Mouse (Mus musculus) liver, embryonic 13.5 days (tissue): ENCODE results near the gene Il1rap. TPM values are rescaled to one million over a fixed set of nuclear protein-coding genes. Genes with fewer than 3 reads are reported as not detected.

Experiments
- ATAC-seq: fragments of 200-750 bp; cut with Nextera tagmentation; 2 replicates; pipeline ENCODE4 v1.8.0; 2017; ENCODE audit warnings: low read depth, mild to moderate bottlenecking, moderate number of reproducible peaks, moderate library complexity
- DNase-seq: peaks from one replicate; pipeline ENCODE4 v3.0.0; 2022
- H3K27ac ChIP-seq: fragments of 300-500 bp; sonication (generic); 2 replicates; pipeline ENCODE4 v1.5.1; 2015; ENCODE audit warnings: moderate library complexity, mild to moderate bottlenecking, inconsistent platforms
- H3K27me3 ChIP-seq: fragments of 300-500 bp; sonication (generic); 2 replicates; pipeline ENCODE4 v1.6.1; 2015; ENCODE audit warnings: mild to moderate bottlenecking, inconsistent platforms
- H3K36me3 ChIP-seq: fragments of 300-500 bp; sonication (generic); 2 replicates; pipeline ENCODE4 v1.6.1; 2015; ENCODE audit warnings: mild to moderate bottlenecking, inconsistent platforms
- H3K4me1 ChIP-seq: fragments of 300-500 bp; sonication (generic); replicated peaks from 2 replicates; pipeline ENCODE4 v1.6.1; 2015; ENCODE audit warnings: inconsistent platforms
- H3K4me2 ChIP-seq: fragments of 300-500 bp; sonication (generic); 2 replicates; pipeline ENCODE4 v1.6.1; 2015; ENCODE audit warnings: inconsistent platforms, mild to moderate bottlenecking, moderate library complexity
- H3K4me3 ChIP-seq: fragments of 300-500 bp; sonication (generic); replicated peaks from 2 replicates; pipeline ENCODE4 v1.5.1; 2015; ENCODE audit warnings: mild to moderate bottlenecking, inconsistent platforms
- H3K9ac ChIP-seq: fragments of 300-500 bp; sonication (generic); 2 replicates; pipeline ENCODE4 v1.6.1; 2015; ENCODE audit warnings: mild to moderate bottlenecking, inconsistent platforms
- H3K9me3 ChIP-seq: fragments of 300-500 bp; sonication (generic); replicated peaks from 2 replicates; pipeline ENCODE4 v1.6.1; 2016; ENCODE audit warnings: inconsistent platforms
- WGBS: fragments of 180-500 bp; shearing (Covaris S2); methylation state at CpG from one replicate; pipeline ENCODE4 v1.1.7; 2015; ENCODE audit not compliant: insufficient replicate concordance; 5-methylcytosine and 5-hydroxymethylcytosine counted together
- polyA plus RNA-seq: library from polyadenylated mRNA; unstranded; fragments of >200 nt; fragmentation: Nextera tagmentation; extraction: Ambion mirVana; gene quantifications from 2 replicates; pipeline ENCODE4 v1.2.1, GENCODE M21; 2015

Il1rap gene
- polyA plus RNA-seq, 1 experiment from 2014 or later, result 1.8 TPM

DNA sequence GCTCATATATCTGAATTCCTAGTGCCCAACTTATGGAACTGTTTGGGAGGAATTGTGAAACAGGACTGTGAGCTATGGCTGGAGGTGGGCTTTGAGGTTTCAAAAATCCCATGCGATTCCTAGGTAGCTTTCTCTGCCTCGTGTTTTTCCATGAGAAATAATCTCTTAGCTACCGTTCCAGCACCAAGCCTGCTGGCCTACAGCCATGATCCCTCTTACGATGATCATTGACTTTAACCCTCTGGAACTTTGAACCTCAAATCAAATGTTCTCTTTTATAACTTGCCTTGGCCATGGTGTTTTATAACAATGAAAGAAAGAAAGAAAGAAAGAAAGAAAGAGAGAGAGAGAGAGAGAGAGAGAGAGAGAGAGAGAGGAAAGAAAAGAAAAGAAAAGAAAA lies 116.6 kb downstream of the Il1rap start:
- ATAC-seq (no peak), DNase-seq (no peak)
- Histone ChIP-seq H3K9ac (no peak overlapping the region), H3K9me3 (no peaks in the 10 kb centered on the region), H3K36me3 (no peaks in the 10 kb centered on the region), H3K4me1 (no peaks in the 10 kb centered on the region), H3K4me3 (no peak overlapping the region), H3K27me3 (no peaks in the 10 kb centered on the region), H3K4me2 (no peak overlapping the region), H3K27ac (no peak overlapping the region)
- 77% methylated on average over 4 of the region's 4 CpGs for WGBS

DNA sequence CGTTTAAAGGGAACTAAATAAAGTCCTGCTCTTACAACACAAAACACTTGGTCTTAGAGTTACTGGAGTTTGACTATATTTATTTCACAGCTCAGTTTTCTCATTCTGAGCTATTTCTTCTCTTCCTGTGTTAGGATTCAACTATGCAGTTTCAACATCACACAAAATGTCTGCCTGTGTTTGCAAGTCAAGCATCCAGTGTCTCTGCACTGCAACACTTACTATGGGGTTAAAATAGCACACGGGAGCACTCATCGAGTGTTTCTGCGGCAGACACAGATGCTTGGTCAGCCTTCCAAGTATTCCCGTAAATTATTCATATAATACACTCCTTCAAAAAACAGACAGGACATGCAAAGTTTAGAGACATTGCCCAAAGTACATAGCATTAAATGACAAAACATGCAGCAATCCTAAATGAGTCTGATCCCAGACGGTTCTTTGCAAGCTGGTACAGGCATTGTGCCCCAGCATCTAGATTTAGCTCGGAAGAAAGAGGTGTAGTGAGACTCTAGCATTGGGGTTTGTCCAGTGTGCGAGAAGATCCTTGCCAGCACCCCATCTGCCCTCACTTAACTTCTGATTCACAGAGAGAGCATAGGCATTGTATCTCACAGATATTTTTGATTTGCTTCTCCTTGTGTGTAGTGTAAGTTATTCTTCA lies 119.1 kb downstream of the Il1rap start:
- Histone ChIP-seq H3K9ac (no peak overlapping the region), H3K4me2 (no peak overlapping the region), H3K4me1 (no peaks in the 10 kb centered on the region), H3K27me3 (no peaks in the 10 kb centered on the region), H3K4me3 (no peak overlapping the region), H3K36me3 (no peaks in the 10 kb centered on the region), H3K9me3 (no peaks in the 10 kb centered on the region), H3K27ac (no peak overlapping the region)
- no peak for DNase-seq
- ATAC-seq, result no peak
- 76% methylated on average over 8 of the region's 8 CpGs for WGBS

DNA sequence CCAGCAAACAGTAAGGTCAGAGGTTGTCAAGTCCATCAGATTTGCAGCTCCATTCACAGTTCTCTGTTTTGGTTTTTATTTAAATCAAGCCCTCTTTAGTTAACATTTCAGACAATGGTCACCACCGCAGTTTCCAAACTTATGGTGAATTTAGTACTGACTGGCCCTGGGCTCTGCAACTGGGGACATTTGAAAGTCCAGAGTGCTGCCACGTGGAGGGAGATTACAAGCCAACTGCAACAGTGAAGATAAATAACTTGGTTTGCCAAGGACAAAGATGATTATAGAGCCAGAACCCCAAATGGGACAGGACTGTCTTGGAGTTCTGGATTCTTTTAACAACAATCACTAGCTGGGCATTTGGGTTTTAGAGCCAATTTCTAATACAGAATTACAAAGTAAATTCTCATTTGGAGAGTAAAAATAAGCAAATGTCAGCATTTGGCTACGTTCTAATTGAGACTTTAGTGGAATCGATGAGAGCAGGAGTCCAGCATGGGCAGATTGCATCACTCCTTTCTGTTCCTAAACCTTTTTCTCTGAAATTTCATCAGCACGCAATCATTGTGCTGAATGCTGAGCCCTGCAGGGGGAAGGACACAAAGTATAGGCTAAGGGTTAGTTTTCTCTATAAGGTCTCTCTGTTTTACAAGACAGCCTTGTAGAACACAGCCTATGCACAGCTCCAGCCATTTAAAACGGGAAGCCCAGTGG lies 124.3 kb downstream of the Il1rap start:
- Histone ChIP-seq H3K27ac (no peak overlapping the region), H3K36me3 (no peaks in the 10 kb centered on the region), H3K4me3 (no peak overlapping the region), H3K4me1 (no peaks in the 10 kb centered on the region), H3K4me2 (no peak overlapping the region), H3K27me3 (no peaks in the 10 kb centered on the region), H3K9ac (no peak overlapping the region), H3K9me3 (no peaks in the 10 kb centered on the region)
- ATAC-seq (no peak), DNase-seq (no peak)
- WGBS, result 58% methylated on average over 6 of the region's 6 CpGs

DNA sequence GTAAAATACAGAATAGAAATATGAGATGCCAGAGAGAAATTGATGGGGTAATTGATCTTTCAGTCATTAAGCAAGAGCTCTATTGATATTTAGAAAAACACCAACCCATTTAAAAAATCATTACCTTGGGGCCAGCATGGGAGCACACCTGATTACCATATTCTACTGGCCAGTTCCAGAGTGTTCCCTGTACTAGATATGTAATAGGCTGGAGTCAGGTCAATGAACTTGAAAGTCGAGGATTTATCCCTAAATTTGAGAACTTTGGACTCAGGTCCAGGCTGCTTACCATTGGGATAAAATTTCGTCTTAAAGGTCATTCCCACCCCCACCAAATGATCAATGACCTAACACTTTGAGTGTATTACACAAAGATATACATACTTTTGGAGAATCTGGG lies 125.0 kb downstream of the Il1rap start:
- no peak overlapping the region for H3K27ac ChIP-seq
- H3K9me3 ChIP-seq, result no peaks in the 10 kb centered on the region
- H3K4me1 ChIP-seq, result no peaks in the 10 kb centered on the region
- H3K27me3 ChIP-seq, result no peaks in the 10 kb centered on the region
- ATAC-seq, result no peak
- H3K36me3 ChIP-seq, result no peaks in the 10 kb centered on the region
- no peak for DNase-seq
- no peak overlapping the region for H3K9ac ChIP-seq
- 34% methylated on average over 2 of the region's 2 CpGs for WGBS
- no peak overlapping the region for H3K4me2 ChIP-seq
- no peak overlapping the region for H3K4me3 ChIP-seq

DNA sequence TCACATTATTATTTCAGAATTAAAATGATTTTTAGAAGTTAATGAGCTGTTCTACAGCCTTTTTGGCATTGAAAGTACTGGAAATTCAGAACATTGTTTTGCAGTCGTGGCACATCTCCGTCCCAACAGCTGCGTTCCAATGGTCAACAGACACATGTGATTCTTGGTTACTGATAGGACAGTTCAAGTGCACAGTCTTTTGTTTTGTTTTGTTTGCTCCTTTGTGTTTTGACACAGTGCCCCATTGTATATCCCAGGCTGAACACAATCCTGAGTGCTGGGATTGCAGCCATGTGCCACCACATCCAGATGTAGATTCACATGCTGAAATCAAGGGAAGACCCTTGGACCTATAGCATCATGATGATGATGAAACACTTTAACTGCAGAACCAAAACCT lies 129.4 kb downstream of the Il1rap start:
- DNase-seq (no peak), ATAC-seq (no peak)
- Histone ChIP-seq H3K4me1 (no peaks in the 10 kb centered on the region), H3K4me2 (no peak overlapping the region), H3K4me3 (no peak overlapping the region), H3K9me3 (no peaks in the 10 kb centered on the region), H3K36me3 (no peaks in the 10 kb centered on the region), H3K27me3 (no peaks in the 10 kb centered on the region), H3K9ac (no peak overlapping the region), H3K27ac (no peak overlapping the region)
- 75% methylated on average over 3 of the region's 3 CpGs for WGBS

DNA sequence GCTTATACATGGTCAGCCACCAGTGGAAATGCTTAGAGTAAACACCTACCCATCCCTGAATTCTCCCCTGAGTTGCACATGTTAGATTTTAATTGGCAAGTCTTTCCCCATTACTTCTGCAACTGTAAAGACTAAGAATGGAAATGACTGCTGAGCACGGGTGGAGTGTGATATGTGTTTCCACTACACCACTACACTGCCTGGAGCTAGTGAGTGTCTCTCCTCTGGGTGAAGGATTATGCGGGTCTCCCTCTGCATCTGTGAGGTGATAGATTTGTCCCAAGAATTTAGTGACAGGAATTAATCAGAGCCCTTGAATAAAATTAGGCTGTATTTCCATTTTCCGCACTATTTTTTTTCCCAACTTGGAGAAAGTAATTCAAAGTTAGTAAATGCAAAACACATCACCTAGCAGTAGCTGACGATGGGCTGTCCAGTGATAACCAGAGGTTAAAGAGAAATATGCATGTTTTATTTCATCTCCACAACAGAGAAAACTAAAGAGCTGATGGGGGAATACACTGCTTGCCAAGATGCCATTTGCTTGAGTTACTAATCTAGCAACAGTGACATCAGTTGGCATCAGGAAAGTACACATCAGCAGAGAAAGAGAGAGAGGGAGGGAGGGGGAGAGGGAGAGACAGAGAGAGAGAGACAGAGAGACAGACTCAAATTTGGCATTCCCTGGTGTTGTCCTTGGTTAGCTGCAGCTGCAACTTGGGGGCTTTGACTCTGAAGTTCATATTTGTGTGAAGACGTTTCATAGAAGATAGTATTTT lies 132.2 kb downstream of the Il1rap start:
- 65% methylated on average over 5 of the region's 5 CpGs for WGBS

DNA sequence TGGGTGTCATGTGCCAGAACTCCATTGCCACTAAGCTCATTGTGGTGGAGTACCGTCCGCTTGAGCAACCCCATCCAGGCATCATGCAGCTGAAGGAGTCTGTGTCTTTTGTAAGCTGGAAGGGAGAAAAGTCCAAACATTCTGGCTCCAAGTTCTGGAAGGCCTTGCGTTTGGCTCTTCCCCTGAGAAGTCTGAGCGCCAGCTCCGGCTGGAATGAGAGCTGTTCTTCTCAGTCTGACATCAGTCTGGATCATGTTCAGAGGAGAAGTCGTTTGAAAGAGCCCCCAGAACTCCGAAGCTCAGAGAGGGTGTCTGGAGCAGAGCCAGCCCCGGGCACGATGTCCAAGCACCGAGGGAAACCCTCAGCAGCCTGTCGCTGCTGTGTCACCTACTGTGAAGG lies 141.0 kb downstream of the Il1rap start:
- ATAC-seq, result no peak
- no peak for DNase-seq
- Histone ChIP-seq H3K27ac (no peak overlapping the region), H3K4me2 (no peak overlapping the region), H3K36me3 (no peaks in the 10 kb centered on the region), H3K9me3 (no peaks in the 10 kb centered on the region), H3K4me3 (no peak overlapping the region), H3K27me3 (no peaks in the 10 kb centered on the region), H3K4me1 (no peaks in the 10 kb centered on the region), H3K9ac (no peak overlapping the region)
- WGBS, result 79% methylated on average over 11 of the region's 11 CpGs

More for the DNA sequence above, 132.2 kb downstream of the Il1rap start:
- Histone ChIP-seq H3K27me3 (no peaks in the 10 kb centered on the region), H3K4me1 (no peaks in the 10 kb centered on the region), H3K4me3 (no peak overlapping the region), H3K4me2 (no peak overlapping the region), H3K36me3 (no peaks in the 10 kb centered on the region), H3K9me3 (no peaks in the 10 kb centered on the region), H3K27ac (no peak overlapping the region), H3K9ac (no peak overlapping the region)
- DNase-seq (no peak), ATAC-seq (no peak)

DNA sequence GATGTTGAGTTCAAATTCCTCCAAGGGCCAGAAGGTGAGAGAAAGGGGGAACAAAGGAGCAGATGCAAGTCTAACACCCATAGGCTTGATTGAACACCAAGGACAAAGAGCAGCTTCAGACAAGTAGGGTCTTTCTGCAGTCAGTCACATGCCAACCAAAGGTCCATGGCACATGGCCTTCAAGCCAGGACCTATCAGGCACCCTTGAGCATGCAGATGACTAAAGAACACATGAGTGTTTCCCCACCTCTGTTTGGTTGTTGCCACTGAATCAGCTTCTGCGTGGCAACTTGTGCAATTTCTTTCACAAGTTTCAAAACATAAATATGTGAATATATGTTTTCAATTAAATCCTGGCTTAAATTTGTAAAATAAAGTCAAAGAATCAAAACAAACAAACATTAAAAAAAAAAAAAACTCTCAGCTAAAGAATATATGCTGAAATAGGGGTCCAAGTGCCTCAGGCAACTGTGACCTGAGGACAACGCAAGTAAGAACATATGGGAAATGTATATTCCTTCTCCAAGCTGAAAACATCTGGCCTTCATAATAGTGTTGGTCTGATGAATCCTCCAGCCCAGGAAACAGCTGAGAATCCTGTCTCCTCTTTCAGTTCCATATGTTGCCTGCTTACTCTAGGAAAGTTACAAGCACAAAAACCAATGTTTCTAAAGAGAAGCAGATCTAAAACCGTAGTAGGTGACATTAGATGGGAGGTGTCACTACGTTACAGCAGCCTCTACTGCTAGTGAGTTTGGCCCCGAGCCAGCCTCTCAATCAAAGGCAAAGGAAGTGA lies 142.6 kb downstream of the Il1rap start:
- no peak for ATAC-seq
- no peak overlapping the region for H3K4me2 ChIP-seq
- no peaks in the 10 kb centered on the region for H3K4me1 ChIP-seq
- H3K4me3 ChIP-seq, result no peak overlapping the region
- H3K9me3 ChIP-seq, result no peaks in the 10 kb centered on the region
- H3K9ac ChIP-seq, result no peak overlapping the region
- 66% methylated on average over 5 of the region's 5 CpGs for WGBS
- H3K27ac ChIP-seq, result no peak overlapping the region
- H3K36me3 ChIP-seq, result no peaks in the 10 kb centered on the region
- DNase-seq, result no peak
- H3K27me3 ChIP-seq, result no peaks in the 10 kb centered on the region

DNA sequence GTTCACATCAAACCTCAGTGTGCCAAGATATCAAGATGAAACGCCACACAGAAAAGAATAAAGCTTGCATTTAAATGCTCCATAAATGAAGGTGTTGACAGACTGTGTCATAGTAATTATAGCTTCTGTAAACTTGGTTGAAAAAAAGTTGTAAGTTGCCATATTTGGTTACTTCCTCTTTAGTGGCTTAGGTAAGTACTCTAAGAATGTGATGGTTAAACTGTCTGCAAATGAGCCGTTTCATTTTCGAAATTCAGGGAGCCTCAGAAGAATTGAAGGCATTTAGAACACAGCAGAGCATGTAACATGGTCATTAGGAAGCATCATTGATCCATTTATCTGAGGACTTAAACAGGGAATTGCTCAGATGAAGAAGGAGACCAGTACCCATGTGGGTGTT lies 146.6 kb downstream of the Il1rap start:
- WGBS, result 30% methylated on average over 3 of the region's 3 CpGs
- Histone ChIP-seq H3K4me2 (no peak overlapping the region), H3K27me3 (no peaks in the 10 kb centered on the region), H3K36me3 (no peaks in the 10 kb centered on the region), H3K9ac (no peak overlapping the region), H3K9me3 (no peaks in the 10 kb centered on the region), H3K4me3 (no peak overlapping the region), H3K4me1 (no peaks in the 10 kb centered on the region), H3K27ac (no peak overlapping the region)
- no peak for DNase-seq
- ATAC-seq, result no peak

DNA sequence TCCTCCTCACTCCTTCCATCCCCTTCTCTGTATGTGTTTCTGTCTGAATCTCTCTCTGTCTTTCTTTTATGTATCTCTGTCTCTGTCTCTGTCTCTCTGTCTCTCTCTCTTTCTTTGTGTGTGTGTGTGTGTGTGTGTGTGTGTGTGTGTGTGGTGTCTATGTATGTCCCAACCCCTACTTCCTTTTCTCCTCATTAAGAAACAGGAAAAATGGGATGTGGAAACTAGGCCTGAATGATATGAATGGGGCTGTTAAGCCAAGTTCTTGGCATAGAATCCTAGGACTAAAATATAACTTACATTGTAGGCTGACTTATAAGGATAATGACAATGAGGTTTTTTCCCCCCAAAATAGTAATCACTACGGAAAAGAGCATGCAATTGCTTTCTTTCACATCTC lies 149.4 kb downstream of the Il1rap start:
- no peaks in the 10 kb centered on the region for H3K4me1 ChIP-seq
- H3K27me3 ChIP-seq, result no peaks in the 10 kb centered on the region
- H3K4me2 ChIP-seq, result no peak overlapping the region
- H3K36me3 ChIP-seq, result no peaks in the 10 kb centered on the region
- H3K4me3 ChIP-seq, result no peak overlapping the region
- no peak overlapping the region for H3K9ac ChIP-seq
- H3K27ac ChIP-seq, result no peak overlapping the region
- ATAC-seq, result no peak
- 40% methylated on average over 1 of the region's 1 CpGs for WGBS
- no peak for DNase-seq
- no peaks in the 10 kb centered on the region for H3K9me3 ChIP-seq

DNA sequence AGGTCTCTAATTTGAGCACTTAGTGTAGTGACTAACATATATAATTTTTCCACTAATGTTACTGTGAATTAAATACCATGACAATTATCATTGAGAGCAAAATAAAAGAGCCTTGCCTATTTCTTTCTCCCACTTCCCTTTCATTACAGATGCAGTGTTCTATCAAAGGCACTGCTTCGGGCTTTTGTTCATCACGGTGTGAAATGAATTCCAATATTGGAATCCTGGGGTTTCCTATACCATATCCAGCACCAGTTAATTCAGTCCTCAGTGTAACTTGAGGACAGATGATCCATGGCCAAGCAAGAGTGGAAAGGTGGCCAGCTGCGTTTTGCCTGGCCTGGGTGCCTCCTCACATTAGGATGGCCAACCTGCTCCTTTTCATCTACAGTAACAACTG lies 151.1 kb downstream of the Il1rap start:
- Histone ChIP-seq H3K27me3 (no peaks in the 10 kb centered on the region), H3K9me3 (no peaks in the 10 kb centered on the region), H3K4me2 (no peak overlapping the region), H3K4me1 (no peaks in the 10 kb centered on the region), H3K4me3 (no peak overlapping the region), H3K27ac (no peak overlapping the region), H3K9ac (no peak overlapping the region), H3K36me3 (no peaks in the 10 kb centered on the region)
- DNase-seq (no peak), ATAC-seq (no peak)
- 64% methylated on average over 3 of the region's 3 CpGs for WGBS
